Mouse (Mus musculus) midbrain, postnatal 0 days (tissue): ENCODE measurements at regions not wholly inside any gene's neighbourhood (a gene's known extent, or its start where the extent isn't known, plus 50 kb on each side); places are given as distances from the start of the nearest gene placed in this dataset.
A peak's percentile ranks its signal among the peaks of the same experiment; 100 is the strongest.

Experiments used
- ATAC-seq: fragments of 200-750 bp; cut with Nextera tagmentation; 2 replicates; pipeline ENCODE4 v1.8.0; 2017; ENCODE audit warnings: moderate number of reproducible peaks, mild to moderate bottlenecking, moderate TSS enrichment, moderate library complexity; ENCODE audit not compliant: low FRiP score
- DNase-seq: peaks from one replicate; pipeline ENCODE4 v3.0.0-alpha.2; 2015; ENCODE audit warnings: low spot score
- H3K27ac ChIP-seq: fragments of 300-500 bp; sonication (generic); 2 replicates; pipeline ENCODE4 v1.5.1; 2014; ENCODE audit warnings: low read depth, mild to moderate bottlenecking, low read length, mixed read lengths
- H3K27me3 ChIP-seq: fragments of 300-500 bp; sonication (generic); 2 replicates; pipeline ENCODE4 v1.6.1; 2014; ENCODE audit warnings: low read length, control low read depth, mixed read lengths; ENCODE audit not compliant: insufficient read depth
- H3K36me3 ChIP-seq: fragments of 300-500 bp; sonication (generic); 2 replicates; pipeline ENCODE4 v1.6.1; 2014; ENCODE audit warnings: low read length, control low read depth, mixed read lengths; ENCODE audit not compliant: insufficient read depth
- H3K4me1 ChIP-seq: fragments of 300-500 bp; sonication (generic); 2 replicates; pipeline ENCODE4 v1.6.1; 2014; ENCODE audit warnings: mild to moderate bottlenecking, control low read depth, antibody characterized with exemption, low read length, mixed read lengths; ENCODE audit not compliant: insufficient read depth
- H3K4me2 ChIP-seq: fragments of 300-500 bp; sonication (generic); 2 replicates; pipeline ENCODE4 v1.6.1; 2014; ENCODE audit warnings: low read depth, mild to moderate bottlenecking, low read length, mixed read lengths; ENCODE audit not compliant: poor library complexity, severe bottlenecking
- H3K4me3 ChIP-seq: fragments of 300-500 bp; sonication (generic); 2 replicates; pipeline ENCODE4 v1.5.1; 2014; ENCODE audit warnings: low read depth, mild to moderate bottlenecking, low read length, moderate library complexity
- H3K9ac ChIP-seq: fragments of 300-500 bp; sonication (generic); replicated peaks from 2 replicates; pipeline ENCODE4 v1.6.1; 2014; ENCODE audit warnings: mild to moderate bottlenecking, low read length, moderate library complexity, mixed read lengths; ENCODE audit not compliant: poor library complexity, severe bottlenecking
- H3K9me3 ChIP-seq: fragments of 300-500 bp; sonication (generic); 2 replicates; pipeline ENCODE4 v1.6.1; 2016; ENCODE audit warnings: low read length, control low read depth
- CTCF ChIP-seq: IDR thresholded peaks from 2 replicates; pipeline ENCODE4 v1.5.1; 2016; ENCODE audit warnings: antibody characterized with exemption, mild to moderate bottlenecking
- WGBS: fragments of 180-500 bp; shearing (Covaris S2); extraction: QIAGEN DNeasy Blood & Tissue Kit; methylation state at CpG from one replicate; pipeline ENCODE4 v1.1.7; 2014; 5-methylcytosine and 5-hydroxymethylcytosine counted together

DNA sequence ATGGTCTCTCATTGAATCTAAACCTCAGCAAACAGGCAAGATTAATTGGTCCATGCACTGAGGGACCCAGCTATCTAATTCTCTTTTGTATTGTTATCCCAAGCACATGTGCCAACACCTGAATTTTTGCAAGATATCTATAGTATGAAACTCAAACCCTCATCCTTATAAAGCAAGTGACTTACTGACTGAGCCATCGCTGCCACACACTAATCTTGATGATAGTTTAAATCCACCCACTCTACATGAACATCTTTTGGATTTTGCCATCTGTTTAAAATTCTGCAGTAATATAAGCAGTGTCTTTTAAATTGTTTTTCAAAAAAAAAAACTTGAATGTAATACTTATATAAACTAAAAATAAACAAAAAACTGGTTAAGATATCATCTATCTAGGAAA, 280.9 kb downstream of the Pcdh10 start:
- TF ChIP-seq CTCF: no peak
- Histone ChIP-seq H3K27ac (no peak overlapping the region), H3K4me3 (no peak overlapping the region), H3K4me2 (no peak overlapping the region), H3K9ac (no peak overlapping the region), H3K36me3 (no peaks in the 10 kb centered on the region), H3K4me1 (no peaks in the 10 kb centered on the region), H3K27me3 (no peaks in the 10 kb centered on the region), H3K9me3 (no peaks in the 10 kb centered on the region)
- ATAC-seq (no peak), DNase-seq (no peak)
- WGBS: 100% methylated on average over 1 of the region's 1 CpGs

DNA sequence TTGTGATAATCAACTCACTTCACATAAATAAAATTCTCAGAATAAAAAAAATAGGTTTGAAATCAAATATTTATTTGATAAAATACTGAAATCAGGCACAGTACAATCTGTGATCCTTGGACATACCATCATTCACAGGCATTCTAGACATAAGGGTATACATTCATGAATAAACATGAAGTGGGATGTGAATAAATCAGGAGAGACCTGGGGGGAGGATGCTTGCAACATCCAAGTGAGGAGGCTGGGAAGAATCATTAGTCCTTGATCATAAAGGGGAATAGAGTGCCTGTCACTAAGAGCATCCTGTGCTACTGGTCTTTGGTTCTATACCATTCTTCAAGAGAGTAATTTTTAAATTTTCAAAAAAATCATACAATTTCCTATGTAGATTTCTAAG, 292.2 kb downstream of the Pcdh10 start:
- ATAC-seq (no peak), DNase-seq (no peak)
- Histone ChIP-seq H3K9me3 (no peaks in the 10 kb centered on the region), H3K4me2 (no peak overlapping the region), H3K27me3 (no peaks in the 10 kb centered on the region), H3K36me3 (no peaks in the 10 kb centered on the region), H3K4me1 (no peaks in the 10 kb centered on the region), H3K27ac (no peak overlapping the region), H3K4me3 (no peak overlapping the region), H3K9ac (no peak overlapping the region)
- TF ChIP-seq CTCF: no peak

GRCm38 (mm10) chr3:45677672-45678071, 299.5 kb downstream of the Pcdh10 start:
- Histone ChIP-seq H3K27me3 (no peaks in the 10 kb centered on the region), H3K4me1 (no peaks in the 10 kb centered on the region), H3K9me3 (no peaks in the 10 kb centered on the region), H3K36me3 (no peaks in the 10 kb centered on the region), H3K9ac (no peak overlapping the region), H3K27ac (no peak overlapping the region), H3K4me2 (no peak overlapping the region), H3K4me3 (no peak overlapping the region)
- DNase-seq (no peak), ATAC-seq (no peak)
- no peak for TF ChIP-seq CTCF
- WGBS: 91% methylated on average over 6 of the region's 6 CpGs

GRCm38 (mm10) chr3:45681410-45681809, 303.2 kb downstream of the Pcdh10 start:
- Histone ChIP-seq H3K9me3 (no peaks in the 10 kb centered on the region), H3K4me1 (no peaks in the 10 kb centered on the region), H3K4me2 (peak overlapping the region; percentile 37), H3K27me3 (no peaks in the 10 kb centered on the region), H3K27ac (no peak overlapping the region), H3K9ac (no peak overlapping the region), H3K36me3 (no peaks in the 10 kb centered on the region), H3K4me3 (peak overlapping the region; percentile 22; the same call in 1 of the 2 replicates)
- 3% methylated on average over 12 of the region's 12 CpGs for WGBS
- DNase-seq (peak; percentile 13), ATAC-seq (no peak)
- TF ChIP-seq CTCF: peak; percentile 18; the same call in 1 of the 2 replicates

GRCm38 (mm10) chr3:45707891-45708290, 329.7 kb downstream of the Pcdh10 start:
- H3K9me3 ChIP-seq: no peaks in the 10 kb centered on the region
- no peak for TF ChIP-seq CTCF
- no peak overlapping the region for H3K4me2 ChIP-seq
- H3K4me3 ChIP-seq: no peak overlapping the region
- H3K27ac ChIP-seq: no peak overlapping the region
- no peak for ATAC-seq
- no peak for DNase-seq
- H3K4me1 ChIP-seq: no peaks in the 10 kb centered on the region
- H3K36me3 ChIP-seq: no peaks in the 10 kb centered on the region
- no peaks in the 10 kb centered on the region for H3K27me3 ChIP-seq
- no peak overlapping the region for H3K9ac ChIP-seq
- WGBS: 24% methylated on average over 1 of the region's 1 CpGs
